11 mouse cellular contexts compared by ENCODE assay signal in genomic region chr6:125352811-125353210, GRCm38 (mm10). TPM values are rescaled to one million over a fixed set of nuclear protein-coding genes. Genes with fewer than 3 reads are reported as not detected.
A peak's percentile ranks its signal among the peaks of the same experiment; 100 is the strongest.
DNase-seq lines count a peak whose midpoint lies in the region; ATAC-seq and TF ChIP-seq lines count a peak whose summit lies in the region.
"Had no signal": no experiment of that assay in that cellular context is flagged by ENCODE, and none has a peak within 500 bp of the region (broad histone marks: within the 10 kb centered on the region; RNA-seq: fewer than 3 reads in every experiment).

No protein-coding gene starts in this region.

- H3K27ac ChIP-seq in heart, embryonic 12.5 days (ENCODE audit: poor library complexity, severe bottlenecking) = no peak overlapping the region
- no peak overlapping the region for H3K27ac ChIP-seq in lung, embryonic 14.5 days (ENCODE audit: low read depth)
- H3K27ac ChIP-seq in limb, embryonic 13.5 days = no peak overlapping the region
- H3K27ac ChIP-seq: hindbrain, embryonic 13.5 days; neural tube, embryonic 12.5 days had no signal

- ATAC-seq in heart, embryonic 12.5 days (ENCODE audit: insufficient number of reproducible peaks, low FRiP score) = no peak
- ATAC-seq in lung, embryonic 14.5 days (ENCODE audit: insufficient read depth) = no peak
- no peak for ATAC-seq in limb, embryonic 13.5 days (ENCODE audit: low FRiP score, low read depth)
- ATAC-seq: Patski had no signal

- H3K4me1 ChIP-seq in heart, embryonic 12.5 days (replicated peaks) = peaks cover 80% of the 10 kb centered on the region
- H3K4me1 ChIP-seq in lung, embryonic 14.5 days (ENCODE audit: insufficient read depth) = peaks cover 53% of the 10 kb centered on the region
- H3K4me1 ChIP-seq in limb, embryonic 13.5 days = peaks cover 73% of the 10 kb centered on the region

- intact Hi-C loops in heart, postnatal 25 days (cut with DNase I) = loop anchor here (5.0 kb wide), 1 partner anchor 41 kb away; the partner anchor contains the start of gene Ltbr

- 64% methylated on average over 4 of the region's 4 CpGs for WGBS in heart, embryonic 12.5 days
- WGBS in lung, embryonic 14.5 days = 59% methylated on average over 4 of the region's 4 CpGs
- WGBS in limb, embryonic 13.5 days = 35% methylated on average over 4 of the region's 4 CpGs

- H3K27me3 ChIP-seq in heart, embryonic 12.5 days (replicated peaks) = 0 out of 2 replicates have a peak, but pooled peaks cover 3% of the 10 kb centered on the region
- no peaks in the 10 kb centered on the region for H3K27me3 ChIP-seq in lung, embryonic 14.5 days (ENCODE audit: insufficient read depth, low read length)
- H3K27me3 ChIP-seq in limb, embryonic 13.5 days = no peaks in the 10 kb centered on the region
- H3K27me3 ChIP-seq: Patski had no signal

- no peak for DNase-seq in heart, postnatal 25 days (ENCODE audit: low spot score)
- no peak for DNase-seq in lung, embryonic 14.5 days
- DNase-seq in lung, postnatal 36 days = no peak
- DNase-seq in thymus, postnatal 14 days = peak; percentile 64
- DNase-seq in testis, postnatal 14 days (ENCODE audit: low spot score) = no peak
- no peak for DNase-seq in retina, postnatal 1 day

- H3K4me3 ChIP-seq in heart, embryonic 12.5 days = no peak overlapping the region
- no peak overlapping the region for H3K4me3 ChIP-seq in lung, embryonic 14.5 days (ENCODE audit: low read depth, low read length)
- no peak overlapping the region for H3K4me3 ChIP-seq in limb, embryonic 13.5 days
- H3K4me3 ChIP-seq: hindbrain, embryonic 13.5 days; neural tube, embryonic 12.5 days had no signal

- H3K9ac ChIP-seq in heart, embryonic 12.5 days = no peak overlapping the region
- no peak overlapping the region; the same call in 1 of the 2 replicates for H3K9ac ChIP-seq in lung, embryonic 14.5 days
- peak overlapping the region; percentile 45; the same call in 1 of the 2 replicates for H3K9ac ChIP-seq in limb, embryonic 13.5 days
- H3K9ac ChIP-seq: hindbrain, embryonic 13.5 days; neural tube, embryonic 12.5 days had no signal

- H3K9me3 ChIP-seq in heart, embryonic 12.5 days (replicated peaks) = no peaks in the 10 kb centered on the region
- no peaks in the 10 kb centered on the region for H3K9me3 ChIP-seq in lung, embryonic 14.5 days (ENCODE audit: low read depth, low read length)
- H3K9me3 ChIP-seq in limb, embryonic 13.5 days = no peaks in the 10 kb centered on the region
- H3K9me3 ChIP-seq: hindbrain, embryonic 13.5 days; neural tube, embryonic 12.5 days had no signal

- H3K4me2 ChIP-seq in heart, embryonic 12.5 days = 0 out of 2 replicates have a peak overlapping the region, but pooled peaks have one; percentile 55
- peak overlapping the region; percentile 52 for H3K4me2 ChIP-seq in lung, embryonic 14.5 days
- peak overlapping the region; percentile 16 for H3K4me2 ChIP-seq in limb, embryonic 13.5 days (replicated peaks)
- H3K4me2 ChIP-seq: hindbrain, embryonic 13.5 days; neural tube, embryonic 12.5 days had no signal

- TF ChIP-seq CTCF in lung, embryonic 14.5 days (IDR thresholded peaks at IDR 0.05; ENCODE audit: low read depth) = no peak

- H3K36me3 ChIP-seq in heart, embryonic 12.5 days = peaks cover 9% of the 10 kb centered on the region
- peaks cover 17% of the 10 kb centered on the region for H3K36me3 ChIP-seq in lung, embryonic 14.5 days (ENCODE audit: insufficient read depth)
- peaks cover 8% of the 10 kb centered on the region for H3K36me3 ChIP-seq in limb, embryonic 13.5 days
- H3K36me3 ChIP-seq: hindbrain, embryonic 13.5 days; neural tube, embryonic 12.5 days had no signal

RNA-seq across cellular contexts. Expression of gene Tnfrsf1a, which starts 3.6 kb away (rescaled TPM):
- polyA plus RNA-seq in heart, embryonic 12.5 days (2016; fragmentation: Nextera tagmentation; extraction: Ambion mirVana) = 37.2 and 37.9 TPM in 2 replicates
- total RNA-seq in heart, postnatal 25 days (2021) = 10 to 100 TPM; 53.2 to 60.8 TPM
- polyA plus RNA-seq in lung, embryonic 14.5 days (2014; fragmentation: Nextera tagmentation; extraction: Ambion mirVana) = 82.5 and 83.3 TPM in 2 replicates
- polyA plus RNA-seq in limb, embryonic 13.5 days (2015; fragmentation: Nextera tagmentation; extraction: Ambion mirVana) = 68.7 and 71.4 TPM in 2 replicates

RNA-seq across cellular contexts. Expression of gene Plekhg6, which starts 27.8 kb away (rescaled TPM):
- not detected in 2 replicates for polyA plus RNA-seq in heart, embryonic 12.5 days (2016; fragmentation: Nextera tagmentation; extraction: Ambion mirVana)
- not detected for total RNA-seq in heart, postnatal 25 days (2021)
- polyA plus RNA-seq in lung, embryonic 14.5 days (2014; fragmentation: Nextera tagmentation; extraction: Ambion mirVana) = 0.22 and 0.51 TPM in 2 replicates
- 0.67 and 0.86 TPM in 2 replicates for polyA plus RNA-seq in limb, embryonic 13.5 days (2015; fragmentation: Nextera tagmentation; extraction: Ambion mirVana)

RNA-seq across cellular contexts. Expression of gene Scnn1a, which starts 32.4 kb away (rescaled TPM):
- 0.70 and 0.80 TPM in 2 replicates for polyA plus RNA-seq in heart, embryonic 12.5 days (2016; fragmentation: Nextera tagmentation; extraction: Ambion mirVana)
- total RNA-seq in heart, postnatal 25 days (2021) = under 1 TPM; 0.70 TPM
- 1.8 and 2.2 TPM in 2 replicates for polyA plus RNA-seq in lung, embryonic 14.5 days (2014; fragmentation: Nextera tagmentation; extraction: Ambion mirVana)
- polyA plus RNA-seq in limb, embryonic 13.5 days (2015; fragmentation: Nextera tagmentation; extraction: Ambion mirVana) = 1.1 and 1.4 TPM in 2 replicates

RNA-seq across cellular contexts. Expression of gene Ltbr, which starts 39.1 kb away (rescaled TPM):
- polyA plus RNA-seq in heart, embryonic 12.5 days (2016; fragmentation: Nextera tagmentation; extraction: Ambion mirVana) = 40.9 and 41.2 TPM in 2 replicates
- 10 to 100 TPM; 27.4 to 31.8 TPM for total RNA-seq in heart, postnatal 25 days (2021)
- 73.7 and 81.7 TPM in 2 replicates for polyA plus RNA-seq in lung, embryonic 14.5 days (2014; fragmentation: Nextera tagmentation; extraction: Ambion mirVana)
- polyA plus RNA-seq in limb, embryonic 13.5 days (2015; fragmentation: Nextera tagmentation; extraction: Ambion mirVana) = 45.1 and 46.2 TPM in 2 replicates
